Mouse (Mus musculus): ENCODE measurements around the gene Dynll1. TPM values are rescaled to one million over a fixed set of nuclear protein-coding genes. Genes with fewer than 3 reads are reported as not detected.

The Dynll1 gene
- polyA plus RNA-seq, 1 experiment: 690 TPM

- Histone ChIP-seq H3K79me2 (ENCODE audit: control insufficient read depth, insufficient read depth) (peaks cover 51% of the 10 kb centered on the region), H3ac (ENCODE audit: control insufficient read depth, insufficient read length, low read depth) (no peak overlapping the region), H3K27me3 (ENCODE audit: control insufficient read depth, insufficient read depth, insufficient read length) (no peaks in the 10 kb centered on the region), H3K79me3 (ENCODE audit: low read depth) (peaks cover 36% of the 10 kb centered on the region), H3K36me3 (ENCODE audit: control insufficient read depth, insufficient read depth) (peaks cover 54% of the 10 kb centered on the region), H3K4me3 (ENCODE audit: insufficient read depth, poor library complexity, severe bottlenecking) (no peak overlapping the region)
- no peak for TF ChIP-seq CTCF (IDR thresholded peaks at IDR 0.05; ENCODE audit: control insufficient read depth, insufficient read depth, insufficient read length)
- TF ChIP-seq MYOG (IDR thresholded peaks at IDR 0.05; ENCODE audit: control insufficient read depth, extremely low read depth, insufficient read length): no peak
- no peak for TF ChIP-seq CEBPB (IDR thresholded peaks at IDR 0.05; ENCODE audit: low read depth)
- TF ChIP-seq FOSL1 (IDR thresholded peaks at IDR 0.05; ENCODE audit: insufficient read depth, low read length, poor library complexity, severe bottlenecking): no peak
- no peak for TF ChIP-seq MYOD1 (IDR thresholded peaks at IDR 0.05; ENCODE audit: control insufficient read depth, insufficient read length, low read depth)
- no peak for TF ChIP-seq MAX (IDR thresholded peaks at IDR 0.05)
- no peak for TF ChIP-seq USF1 (IDR thresholded peaks at IDR 0.05; ENCODE audit: low read depth)
Observed at GRCm38 (mm10) chr5:115260356-115260755, 40.4 kb downstream of the Dynll1 start.

- TF ChIP-seq CTCF (IDR thresholded peaks at IDR 0.05; ENCODE audit: control insufficient read depth, insufficient read depth, insufficient read length) (no peak), MAX (IDR thresholded peaks at IDR 0.05) (no peak), MYOD1 (IDR thresholded peaks at IDR 0.05; ENCODE audit: control insufficient read depth, insufficient read length, low read depth) (no peak), FOSL1 (IDR thresholded peaks at IDR 0.05; ENCODE audit: insufficient read depth, low read length, poor library complexity, severe bottlenecking) (no peak), USF1 (IDR thresholded peaks at IDR 0.05; ENCODE audit: low read depth) (no peak), MYOG (IDR thresholded peaks at IDR 0.05; ENCODE audit: control insufficient read depth, extremely low read depth, insufficient read length) (no peak), CEBPB (IDR thresholded peaks at IDR 0.05; ENCODE audit: low read depth) (no peak)
- Histone ChIP-seq H3K79me2 (ENCODE audit: control insufficient read depth, insufficient read depth) (peaks cover 18% of the 10 kb centered on the region), H3K79me3 (ENCODE audit: low read depth) (peaks cover 11% of the 10 kb centered on the region), H3K36me3 (ENCODE audit: control insufficient read depth, insufficient read depth) (peaks cover 50% of the 10 kb centered on the region), H3K27me3 (ENCODE audit: control insufficient read depth, insufficient read depth, insufficient read length) (no peaks in the 10 kb centered on the region), H3K4me3 (ENCODE audit: insufficient read depth, poor library complexity, severe bottlenecking) (no peak overlapping the region), H3ac (ENCODE audit: control insufficient read depth, insufficient read length, low read depth) (no peak overlapping the region)
Observed at GRCm38 (mm10) chr5:115256909-115257546, 43.8 kb downstream of the Dynll1 start.

- Histone ChIP-seq H3ac (ENCODE audit: control insufficient read depth, insufficient read length, low read depth) (no peak overlapping the region), H3K79me3 (ENCODE audit: low read depth) (no peaks in the 10 kb centered on the region), H3K4me3 (ENCODE audit: insufficient read depth, poor library complexity, severe bottlenecking) (no peak overlapping the region), H3K36me3 (ENCODE audit: control insufficient read depth, insufficient read depth) (peaks cover 62% of the 10 kb centered on the region), H3K27me3 (ENCODE audit: control insufficient read depth, insufficient read depth, insufficient read length) (no peaks in the 10 kb centered on the region), H3K79me2 (ENCODE audit: control insufficient read depth, insufficient read depth) (peaks cover 3% of the 10 kb centered on the region)
- TF ChIP-seq FOSL1 (IDR thresholded peaks at IDR 0.05; ENCODE audit: insufficient read depth, low read length, poor library complexity, severe bottlenecking): no peak
- no peak for TF ChIP-seq MAX (IDR thresholded peaks at IDR 0.05)
- no peak for TF ChIP-seq CTCF (IDR thresholded peaks at IDR 0.05; ENCODE audit: control insufficient read depth, insufficient read depth, insufficient read length)
- TF ChIP-seq CEBPB (IDR thresholded peaks at IDR 0.05; ENCODE audit: low read depth): no peak
- no peak for TF ChIP-seq MYOD1 (IDR thresholded peaks at IDR 0.05; ENCODE audit: control insufficient read depth, insufficient read length, low read depth)
- TF ChIP-seq MYOG (IDR thresholded peaks at IDR 0.05; ENCODE audit: control insufficient read depth, extremely low read depth, insufficient read length): no peak
- TF ChIP-seq USF1 (IDR thresholded peaks at IDR 0.05; ENCODE audit: low read depth): no peak
Observed at GRCm38 (mm10) chr5:115255472-115255871, 45.3 kb downstream of the Dynll1 start.

Other genes with a start within 250 kb of the Dynll1 start
- 6.5 TPM for gene Gm10401, start 202.7 kb downstream of the Dynll1 start, polyA plus RNA-seq (2012; fragmentation: generic; extraction: Trizol)
- 56.9 TPM for gene Acads, start 181.7 kb downstream of the Dynll1 start, polyA plus RNA-seq (2012; fragmentation: generic; extraction: Trizol)
- gene Unc119b, start 166.0 kb downstream of the Dynll1 start, polyA plus RNA-seq (2012; fragmentation: generic; extraction: Trizol): 39.0 TPM
- gene Mlec, start 142.8 kb downstream of the Dynll1 start, polyA plus RNA-seq (2012; fragmentation: generic; extraction: Trizol): 120 TPM
- gene Cabp1, start 106.6 kb downstream of the Dynll1 start, polyA plus RNA-seq (2012; fragmentation: generic; extraction: Trizol): 0.12 TPM
- gene Pop5, start 65.2 kb downstream of the Dynll1 start, polyA plus RNA-seq (2012; fragmentation: generic; extraction: Trizol): 141 TPM
- gene Rnf10, start 28.1 kb downstream of the Dynll1 start, polyA plus RNA-seq (2012; fragmentation: generic; extraction: Trizol): 194 TPM
- 27.6 TPM for gene Coq5, start 21.3 kb downstream of the Dynll1 start, polyA plus RNA-seq (2012; fragmentation: generic; extraction: Trizol)
- 113 TPM for gene Srsf9, start 26.2 kb upstream of the Dynll1 start, polyA plus RNA-seq (2012; fragmentation: generic; extraction: Trizol)
- 9.3 TPM for gene Gatc, start 40.2 kb upstream of the Dynll1 start, polyA plus RNA-seq (2012; fragmentation: generic; extraction: Trizol)
- 36.8 TPM for gene Triap1, start 40.2 kb upstream of the Dynll1 start, polyA plus RNA-seq (2012; fragmentation: generic; extraction: Trizol)
- gene Cox6a1, start 48.0 kb upstream of the Dynll1 start, polyA plus RNA-seq (2012; fragmentation: generic; extraction: Trizol): 1,861 TPM
- 0.90 TPM for gene Msi1, start 128.6 kb upstream of the Dynll1 start, polyA plus RNA-seq (2012; fragmentation: generic; extraction: Trizol)
- not detected for gene Pla2g1b, start 165.3 kb upstream of the Dynll1 start, polyA plus RNA-seq (2012; fragmentation: generic; extraction: Trizol)
- gene Sirt4, start 183.7 kb upstream of the Dynll1 start, polyA plus RNA-seq (2012; fragmentation: generic; extraction: Trizol): 9.2 TPM
- gene Pxn, start 205.7 kb upstream of the Dynll1 start, polyA plus RNA-seq (2012; fragmentation: generic; extraction: Trizol): 46.8 TPM